Mouse (Mus musculus) embryonic facial prominence, embryonic 15.5 days (tissue): ENCODE measurements around the gene Sirt5. TPM values are rescaled to one million over a fixed set of nuclear protein-coding genes. Genes with fewer than 3 reads are reported as not detected.

Source experiments
- ATAC-seq: fragments of 200-750 bp; cut with Nextera tagmentation; 2 replicates; pipeline ENCODE4 v1.8.0; 2017; ENCODE audit warnings: low read depth, moderate TSS enrichment; ENCODE audit not compliant: insufficient number of reproducible peaks, low FRiP score, low TSS enrichment
- H3K27ac ChIP-seq: fragments of 300-500 bp; sonication (generic); replicated peaks from 2 replicates; pipeline ENCODE4 v1.5.1; 2015; ENCODE audit warnings: mild to moderate bottlenecking, inconsistent platforms
- H3K27me3 ChIP-seq: fragments of 300-500 bp; sonication (generic); 2 replicates; pipeline ENCODE4 v1.6.1; 2015; ENCODE audit warnings: inconsistent platforms
- H3K36me3 ChIP-seq: fragments of 300-500 bp; sonication (generic); 2 replicates; pipeline ENCODE4 v1.6.1; 2015; ENCODE audit warnings: mild to moderate bottlenecking, inconsistent platforms
- H3K4me1 ChIP-seq: fragments of 300-500 bp; sonication (generic); 2 replicates; pipeline ENCODE4 v1.6.1; 2015; ENCODE audit warnings: inconsistent platforms
- H3K4me2 ChIP-seq: fragments of 300-500 bp; sonication (generic); replicated peaks from 2 replicates; pipeline ENCODE4 v1.6.1; 2015; ENCODE audit warnings: mild to moderate bottlenecking, inconsistent platforms
- H3K4me3 ChIP-seq: fragments of 300-500 bp; sonication (generic); replicated peaks from 2 replicates; pipeline ENCODE4 v1.5.1; 2015; ENCODE audit warnings: mild to moderate bottlenecking, inconsistent platforms
- H3K9ac ChIP-seq: fragments of 300-500 bp; sonication (generic); 2 replicates; pipeline ENCODE4 v1.6.1; 2015; ENCODE audit warnings: inconsistent platforms
- H3K9me3 ChIP-seq: fragments of 300-500 bp; sonication (generic); replicated peaks from 2 replicates; pipeline ENCODE4 v1.6.1; 2016; ENCODE audit warnings: inconsistent platforms
- WGBS: fragments of 180-500 bp; shearing (Covaris S2); methylation state at CpG from one replicate; pipeline ENCODE4 v1.1.7; 2015; 5-methylcytosine and 5-hydroxymethylcytosine counted together
- polyA plus RNA-seq: library from polyadenylated mRNA; unstranded; fragments of >200 nt; fragmentation: Nextera tagmentation; extraction: Ambion mirVana; gene quantifications from 2 replicates; pipeline ENCODE4 v1.2.1, GENCODE M21; 2015

Sirt5 gene
- polyA plus RNA-seq, 1 experiment from 2014 or later = 24.1 TPM

- Histone ChIP-seq H3K27ac (no peak overlapping the region), H3K4me3 (no peak overlapping the region), H3K9ac (no peak overlapping the region), H3K4me2 (no peak overlapping the region), H3K36me3 (peaks cover 50% of the 10 kb centered on the region), H3K9me3 (no peaks in the 10 kb centered on the region), H3K4me1 (no peaks in the 10 kb centered on the region), H3K27me3 (no peaks in the 10 kb centered on the region)
- WGBS = 66% methylated on average over 2 of the region's 2 CpGs
- ATAC-seq = no peak
These were observed 9.7 kb downstream of the Sirt5 start for GRCm38 (mm10) chr13:43374918-43375432.

DNA sequence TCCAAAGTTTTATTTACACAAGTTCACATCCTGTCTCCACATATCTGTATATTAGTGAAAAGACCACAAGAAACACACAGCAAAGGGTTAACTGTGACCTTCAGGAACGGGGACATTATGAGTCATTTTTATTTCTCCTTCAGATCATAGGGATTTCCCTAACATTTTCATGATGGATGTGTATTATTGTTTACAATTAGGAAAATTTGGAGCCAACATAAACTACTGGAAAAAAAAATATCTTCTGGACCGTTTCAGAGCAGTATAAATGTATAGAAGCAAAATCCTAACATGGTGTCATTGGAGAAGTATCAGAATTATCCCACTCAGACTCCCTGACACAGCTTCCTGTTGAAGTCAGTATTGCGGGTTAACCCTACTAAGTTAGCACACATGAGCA lies 14.7 kb downstream of the Sirt5 start:
- H3K9ac ChIP-seq = no peak overlapping the region
- no peaks in the 10 kb centered on the region for H3K27me3 ChIP-seq
- H3K36me3 ChIP-seq = peaks cover 32% of the 10 kb centered on the region; the same call in 1 of the 2 replicates
- no peak overlapping the region for H3K4me3 ChIP-seq
- ATAC-seq = no peak
- no peak overlapping the region for H3K4me2 ChIP-seq
- WGBS = 73% methylated on average over 3 of the region's 3 CpGs
- H3K4me1 ChIP-seq = no peaks in the 10 kb centered on the region
- no peaks in the 10 kb centered on the region for H3K9me3 ChIP-seq
- H3K27ac ChIP-seq = no peak overlapping the region

DNA sequence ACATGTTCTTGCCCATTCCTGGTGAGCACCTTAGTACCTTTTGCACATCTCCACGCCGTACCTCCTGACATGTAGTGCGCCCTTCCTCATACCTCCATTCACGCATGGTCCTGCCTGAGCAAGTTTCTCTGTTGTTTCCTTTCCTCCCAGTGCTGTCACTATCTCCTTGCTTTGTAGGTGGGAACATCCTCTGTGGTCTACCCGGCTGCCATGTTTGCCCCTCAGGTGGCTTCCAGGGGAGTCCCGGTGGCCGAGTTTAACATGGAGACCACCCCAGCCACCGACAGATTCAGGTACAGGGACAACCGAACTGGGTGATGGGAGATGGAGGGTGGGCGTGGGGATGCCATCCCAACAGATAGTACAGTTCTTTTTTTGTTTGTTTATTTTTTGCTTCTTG lies 20.0 kb downstream of the Sirt5 start:
- no peak overlapping the region for H3K4me2 ChIP-seq
- no peak overlapping the region for H3K4me3 ChIP-seq
- no peak for ATAC-seq
- peaks cover 16% of the 10 kb centered on the region for H3K36me3 ChIP-seq
- H3K9ac ChIP-seq = no peak overlapping the region
- H3K27me3 ChIP-seq = no peaks in the 10 kb centered on the region
- no peak overlapping the region for H3K27ac ChIP-seq
- no peaks in the 10 kb centered on the region for H3K4me1 ChIP-seq
- no peaks in the 10 kb centered on the region for H3K9me3 ChIP-seq
- 95% methylated on average over 10 of the region's 10 CpGs for WGBS

DNA sequence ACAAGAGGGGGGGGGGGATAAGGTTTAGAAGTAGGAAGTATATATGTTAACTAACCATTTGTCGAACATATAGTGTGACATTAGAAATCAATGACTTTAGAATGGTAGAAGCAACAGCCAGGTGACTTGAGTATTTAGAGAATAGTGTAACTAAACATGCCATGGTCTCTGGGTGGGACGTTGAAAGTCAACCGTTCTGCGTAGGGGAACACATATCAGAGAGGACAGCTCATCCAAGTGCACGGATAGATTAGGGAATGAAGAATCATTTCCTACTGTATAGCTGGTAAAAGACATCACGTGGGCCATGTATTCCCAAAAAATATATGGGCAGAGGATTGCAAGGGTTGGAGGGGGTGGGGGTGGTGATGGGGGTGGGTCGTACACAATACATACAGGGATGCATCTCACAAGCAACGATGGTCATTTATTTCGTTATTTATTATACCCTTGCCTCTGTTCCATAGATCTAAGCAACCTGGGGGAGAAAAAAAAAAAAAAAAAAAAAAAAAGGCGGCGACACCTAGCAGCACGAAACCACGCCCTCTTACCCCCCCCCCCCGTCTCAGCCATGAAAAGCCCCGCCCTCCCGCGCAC lies 32.5 kb downstream of the Sirt5 start:
- no peaks in the 10 kb centered on the region for H3K9me3 ChIP-seq
- no peak overlapping the region for H3K27ac ChIP-seq
- peak overlapping the region; percentile 68 for H3K4me3 ChIP-seq
- peaks cover 15% of the 10 kb centered on the region for H3K36me3 ChIP-seq
- H3K4me1 ChIP-seq = peaks cover 11% of the 10 kb centered on the region; the same call in 1 of the 2 replicates
- H3K9ac ChIP-seq = no peak overlapping the region
- ATAC-seq = peak; percentile 13; the same call in 1 of the 2 replicates
- H3K4me2 ChIP-seq = peak overlapping the region; percentile 64; the same call in 1 of the 2 replicates
- H3K27me3 ChIP-seq = no peaks in the 10 kb centered on the region
- WGBS = 49% methylated on average over 14 of the region's 17 CpGs

GRCm38 (mm10) chr13:43398297-43399080 lies 33.2 kb downstream of the Sirt5 start, which contains the start of gene Nol7:
Gene Nol7 (plus strand): TSS chr13:43398390.
- Histone ChIP-seq H3K27ac (peak within 1 kb of the TSS; percentile 87), H3K4me3 (peak within 1 kb of the TSS; percentile 68), H3K9ac (peak within 1 kb of the TSS; percentile 59), H3K27me3 (no peaks in the 10 kb centered on the region), H3K36me3 (peaks cover 21% of the 10 kb centered on the region), H3K9me3 (no peaks in the 10 kb centered on the region), H3K4me1 (peaks cover 11% of the 10 kb centered on the region; the same call in 1 of the 2 replicates), H3K4me2 (peak within 1 kb of the TSS; percentile 64)
- WGBS = under 1% methylated on average over 72 of the region's 72 CpGs
- peak; percentile 92 for ATAC-seq

- WGBS = 78% methylated on average over 5 of the region's 5 CpGs
- peaks cover 27% of the 10 kb centered on the region for H3K36me3 ChIP-seq
- no peak overlapping the region for H3K27ac ChIP-seq
- H3K4me1 ChIP-seq = peaks cover 11% of the 10 kb centered on the region; the same call in 1 of the 2 replicates
- H3K4me2 ChIP-seq = peak overlapping the region; percentile 64
- H3K9me3 ChIP-seq = no peaks in the 10 kb centered on the region
- no peak overlapping the region for H3K9ac ChIP-seq
- ATAC-seq = no peak
- no peaks in the 10 kb centered on the region for H3K27me3 ChIP-seq
- peak overlapping the region; percentile 68; the same call in 1 of the 2 replicates for H3K4me3 ChIP-seq
These were observed 34.3 kb downstream of the Sirt5 start for GRCm38 (mm10) chr13:43399576-43399975.

- Histone ChIP-seq H3K36me3 (peaks cover 54% of the 10 kb centered on the region), H3K4me1 (no peaks in the 10 kb centered on the region), H3K27ac (no peak overlapping the region), H3K4me2 (no peak overlapping the region), H3K9me3 (no peaks in the 10 kb centered on the region), H3K4me3 (no peak overlapping the region), H3K27me3 (no peaks in the 10 kb centered on the region), H3K9ac (no peak overlapping the region)
- WGBS = 84% methylated on average over 7 of the region's 7 CpGs
- ATAC-seq = no peak
These were observed 47.0 kb downstream of the Sirt5 start for GRCm38 (mm10) chr13:43412311-43412710.

GRCm38 (mm10) chr13:43413611-43414010 lies 48.3 kb downstream of the Sirt5 start:
- H3K4me1 ChIP-seq = no peaks in the 10 kb centered on the region
- H3K9me3 ChIP-seq = no peaks in the 10 kb centered on the region
- H3K36me3 ChIP-seq = peaks cover 49% of the 10 kb centered on the region
- H3K9ac ChIP-seq = no peak overlapping the region
- no peak overlapping the region for H3K27ac ChIP-seq
- H3K4me2 ChIP-seq = no peak overlapping the region
- H3K4me3 ChIP-seq = no peak overlapping the region
- H3K27me3 ChIP-seq = no peaks in the 10 kb centered on the region
- WGBS = 88% methylated on average over 2 of the region's 2 CpGs
- no peak for ATAC-seq

DNA sequence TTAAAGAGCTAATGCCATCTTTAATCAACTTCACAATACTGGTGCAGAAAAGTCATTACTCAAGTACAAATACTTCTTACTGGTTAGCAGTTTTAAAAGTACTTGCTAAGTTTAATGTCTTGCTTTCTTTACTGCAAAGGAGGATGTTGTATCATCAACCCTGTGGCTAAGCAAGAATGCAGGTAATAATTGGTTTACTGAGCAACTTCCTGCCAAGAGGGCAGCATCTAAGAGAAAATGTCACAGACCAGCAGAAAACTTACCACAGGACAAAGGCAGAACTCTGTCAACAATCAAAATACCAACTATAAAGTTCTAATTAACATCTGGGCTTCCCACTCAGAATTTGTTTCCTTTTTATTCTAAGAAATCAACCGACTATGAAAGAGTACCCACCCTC lies 50.0 kb downstream of the Sirt5 start:
- no peak overlapping the region for H3K9ac ChIP-seq
- no peak overlapping the region for H3K27ac ChIP-seq
- no peaks in the 10 kb centered on the region for H3K4me1 ChIP-seq
- no peak overlapping the region for H3K4me3 ChIP-seq
- ATAC-seq = no peak
- H3K36me3 ChIP-seq = peaks cover 57% of the 10 kb centered on the region
- H3K9me3 ChIP-seq = no peaks in the 10 kb centered on the region
- no peak overlapping the region for H3K4me2 ChIP-seq
- 78% methylated on average over 1 of the region's 1 CpGs for WGBS
- no peaks in the 10 kb centered on the region for H3K27me3 ChIP-seq

DNA sequence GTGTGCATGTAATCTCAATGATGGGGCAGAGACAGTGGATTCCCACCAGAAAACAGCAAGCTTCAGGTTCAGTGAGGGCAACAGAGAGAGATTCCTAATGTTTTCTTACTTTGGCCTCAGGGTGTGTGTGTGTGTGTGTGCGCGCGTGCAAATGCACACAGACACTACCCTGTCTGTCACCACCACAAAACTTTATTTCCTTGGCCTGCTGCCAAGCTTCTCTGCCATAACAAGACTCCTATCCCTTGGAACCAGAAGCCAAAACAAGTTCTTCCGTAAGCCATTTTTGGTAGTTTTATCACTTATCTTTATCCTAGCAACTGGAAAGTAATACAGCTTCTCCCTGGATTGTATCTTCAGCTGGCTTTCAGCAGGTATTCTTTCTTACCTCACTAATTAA lies 63.1 kb downstream of the Sirt5 start:
- Histone ChIP-seq H3K27ac (no peak overlapping the region), H3K4me1 (no peaks in the 10 kb centered on the region)
- 82% methylated on average over 4 of the region's 4 CpGs for WGBS

DNA sequence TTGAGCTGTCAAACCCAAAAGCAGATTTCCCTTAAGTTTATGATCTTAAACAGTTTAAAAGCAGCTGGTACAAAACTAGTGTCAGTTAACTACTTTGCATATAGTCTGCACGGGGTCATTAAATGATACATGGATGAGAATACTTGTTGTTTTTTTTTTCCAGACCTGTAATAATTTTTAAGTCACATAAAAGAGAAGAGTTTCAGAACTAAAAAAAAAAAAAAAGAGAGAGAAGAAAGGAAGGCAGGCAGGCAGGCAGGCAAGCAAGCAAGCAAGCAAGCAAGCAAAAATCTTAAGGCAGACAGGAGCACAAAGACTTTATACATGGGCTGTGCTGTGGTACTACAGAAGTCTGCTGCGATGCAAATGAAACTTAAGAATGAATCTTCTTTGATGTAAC lies 68.1 kb downstream of the Sirt5 start:
- Histone ChIP-seq H3K27ac (no peak overlapping the region), H3K9ac (no peak overlapping the region), H3K27me3 (no peaks in the 10 kb centered on the region), H3K9me3 (no peaks in the 10 kb centered on the region), H3K36me3 (peaks cover 4% of the 10 kb centered on the region; the same call in 1 of the 2 replicates), H3K4me3 (no peak overlapping the region), H3K4me2 (no peak overlapping the region), H3K4me1 (no peaks in the 10 kb centered on the region)
- ATAC-seq = no peak
- 62% methylated on average over 2 of the region's 2 CpGs for WGBS

More for the DNA sequence above, 63.1 kb downstream of the Sirt5 start:
- Histone ChIP-seq H3K9ac (no peak overlapping the region), H3K4me3 (no peak overlapping the region), H3K4me2 (no peak overlapping the region), H3K27me3 (no peaks in the 10 kb centered on the region), H3K36me3 (peaks cover 11% of the 10 kb centered on the region; the same call in 1 of the 2 replicates), H3K9me3 (no peaks in the 10 kb centered on the region)
- ATAC-seq = no peak
